Mouse (Mus musculus) inflammation-experienced regulatory T-cells, adult 16 weeks (primary cell): Measurements from ENCODE around the gene Crhr1. TPM values are rescaled to one million over a fixed set of nuclear protein-coding genes. Genes with fewer than 3 reads are reported as not detected.

ENCODE experiments used
- polyA plus RNA-seq: library from polyadenylated mRNA; unstranded; fragments of 100-300 nt; shearing (Covaris generic); gene quantifications from one replicate; pipeline ENCODE4 v1.2.1, GENCODE M21; 2017

Gene Crhr1
- not detected for polyA plus RNA-seq

DNA sequence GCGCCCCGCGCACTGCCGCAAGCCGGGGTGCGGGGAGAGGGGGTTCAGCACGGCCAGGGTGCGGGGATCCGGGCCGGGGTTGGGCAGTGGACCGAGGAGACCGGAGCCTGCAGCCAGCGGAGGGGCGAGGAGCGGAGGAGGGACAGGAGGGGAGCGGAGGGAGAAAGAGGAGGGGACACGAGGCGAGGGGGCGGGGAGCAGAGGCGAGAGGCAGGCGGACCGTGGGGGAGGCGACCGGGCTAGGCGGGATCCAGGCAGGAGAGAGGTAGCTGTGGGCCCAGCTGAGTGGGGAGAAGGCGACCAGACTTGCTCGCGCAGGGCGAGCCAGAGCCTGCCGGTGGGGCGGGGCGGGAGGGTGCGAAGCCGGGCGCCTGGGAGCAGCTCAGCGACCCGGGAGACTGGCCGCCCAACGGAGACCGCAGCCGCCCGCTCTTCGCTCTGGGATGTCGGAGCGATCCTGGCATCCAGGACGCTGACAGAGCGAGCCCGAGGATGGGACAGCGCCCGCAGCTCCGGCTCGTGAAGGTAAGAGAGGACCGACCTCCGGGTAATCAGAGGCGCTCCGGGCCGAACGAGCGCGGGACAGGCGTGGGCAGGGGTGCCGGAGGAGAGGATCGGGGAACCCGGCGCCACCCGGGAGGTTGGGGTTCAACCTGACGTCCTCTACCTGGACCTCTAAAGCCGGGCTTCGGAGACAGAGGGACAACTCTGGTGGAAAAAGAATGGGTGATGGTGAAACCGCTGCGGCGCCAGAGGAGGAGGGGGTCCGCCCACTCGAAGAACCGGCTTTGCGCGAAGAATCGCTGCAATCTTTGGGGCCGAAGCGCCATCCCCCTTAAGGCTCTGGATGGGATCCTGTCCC is at the start of gene Crhr1:
Gene Crhr1, plus strand, starts transcription at position 276 of the 862 bp plus-strand sequence.

GRCm38 (mm10) chr11:104186135-104186836 is 53.6 kb downstream of the Crhr1 start, which contains the start of gene Sppl2c:
Gene Sppl2c (plus strand): TSS chr11:104186327.

Other genes starting within 250 kb of the Crhr1 start
- gene Nsf, start 178.8 kb upstream of the Crhr1 start, polyA plus RNA-seq: 90.8 TPM
- 17.7 TPM for gene Arf2, start 166.1 kb upstream of the Crhr1 start, polyA plus RNA-seq
- not detected for gene Sppl2c, start 53.5 kb downstream of the Crhr1 start, polyA plus RNA-seq
- 0.12 TPM for gene Mapt, start 98.5 kb downstream of the Crhr1 start, polyA plus RNA-seq